Mouse (Mus musculus): ENCODE results near the gene Usp1.
"Not testable (repeated sequence)": the region's sequence is repeated elsewhere in the genome, so short reads cannot be mapped to it uniquely, and the experiment has no call there.

The Usp1 gene

DNA sequence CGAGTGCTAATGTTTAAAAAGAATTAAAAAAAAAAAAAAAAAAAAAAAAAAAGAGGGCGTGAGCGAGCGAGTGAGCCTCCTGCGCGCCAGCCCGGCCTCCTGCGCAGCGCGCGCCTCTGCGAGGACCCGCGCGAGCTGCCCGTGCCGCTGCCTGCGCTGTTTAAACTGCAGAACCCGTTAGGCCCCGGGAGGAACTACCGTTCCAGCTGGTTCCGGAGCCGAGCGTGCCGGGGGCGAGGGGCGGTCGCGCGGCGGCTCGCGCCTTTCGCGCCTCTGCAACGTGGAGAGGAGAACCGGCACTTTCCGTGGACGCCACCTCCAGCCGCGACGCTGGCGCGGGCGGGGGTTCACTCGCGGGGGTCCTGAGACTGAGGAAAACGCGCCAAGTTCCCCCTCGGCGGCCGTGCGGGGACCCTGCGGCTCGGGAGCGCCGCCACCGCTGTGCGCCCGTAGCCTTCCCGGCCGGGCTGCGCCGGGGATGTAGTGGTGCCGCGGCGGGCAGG lies at the start of gene Usp1:
Gene Usp1 (plus strand): TSS at position 243 of the 503 bp plus-strand sequence.
- no peak for DNase-seq (ENCODE audit: low read depth, low spot score)

DNA sequence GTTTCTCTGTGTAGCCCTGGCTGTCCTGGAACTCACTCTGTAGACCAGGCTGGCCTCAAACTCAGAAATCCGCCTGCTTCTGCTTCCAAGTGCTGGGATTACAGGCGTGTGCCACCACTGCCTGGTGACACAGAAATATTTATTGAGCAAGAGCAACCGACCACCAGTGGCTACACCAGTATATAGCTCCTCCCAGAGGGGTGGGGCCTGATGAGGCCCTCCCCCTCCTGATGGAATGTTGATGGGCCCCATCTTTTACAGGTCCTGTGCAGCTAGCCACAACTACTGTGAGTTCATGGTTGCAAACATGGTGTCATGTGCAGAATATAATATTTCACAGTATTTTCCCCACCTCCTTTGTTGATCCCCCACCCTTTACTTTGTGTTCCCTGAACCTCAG lies 40.9 kb upstream of the Usp1 start:
- no peak for DNase-seq (ENCODE audit: low read depth, low spot score)

DNA sequence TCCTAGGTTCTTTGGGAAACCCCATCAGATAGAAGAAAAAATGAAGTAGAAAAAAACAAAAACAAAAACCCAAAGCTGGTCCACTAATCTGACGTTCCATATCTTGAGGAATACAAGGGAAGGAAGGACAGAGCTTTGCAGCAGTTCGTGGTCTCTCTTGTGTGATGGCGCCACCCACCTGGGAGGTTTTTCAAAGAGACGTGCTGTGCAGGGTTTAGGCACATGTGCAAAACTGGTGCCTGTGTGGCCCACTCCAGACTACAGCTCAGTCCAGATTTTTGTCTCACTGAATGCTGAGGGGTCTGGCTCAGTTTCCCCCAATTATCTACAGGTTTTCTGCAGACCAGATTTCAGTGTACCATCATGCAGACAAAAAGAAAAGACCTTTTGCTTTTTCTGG lies 37.2 kb upstream of the Usp1 start:
- DNase-seq (ENCODE audit: low read depth, low spot score): no peak

GRCm38 (mm10) chr4:98887148-98887547 lies 36.5 kb upstream of the Usp1 start:
- peak; percentile 75 for DNase-seq (ENCODE audit: low read depth, low spot score)

GRCm38 (mm10) chr4:98910246-98910645 lies 13.4 kb upstream of the Usp1 start:
- no peak for DNase-seq (ENCODE audit: low read depth, low spot score)

GRCm38 (mm10) chr4:98917724-98918123 lies 5.9 kb upstream of the Usp1 start:
- no peak for DNase-seq (ENCODE audit: low read depth, low spot score)

GRCm38 (mm10) chr4:98918204-98918603 lies 5.4 kb upstream of the Usp1 start:
- no peak for DNase-seq (ENCODE audit: low read depth, low spot score)

DNA sequence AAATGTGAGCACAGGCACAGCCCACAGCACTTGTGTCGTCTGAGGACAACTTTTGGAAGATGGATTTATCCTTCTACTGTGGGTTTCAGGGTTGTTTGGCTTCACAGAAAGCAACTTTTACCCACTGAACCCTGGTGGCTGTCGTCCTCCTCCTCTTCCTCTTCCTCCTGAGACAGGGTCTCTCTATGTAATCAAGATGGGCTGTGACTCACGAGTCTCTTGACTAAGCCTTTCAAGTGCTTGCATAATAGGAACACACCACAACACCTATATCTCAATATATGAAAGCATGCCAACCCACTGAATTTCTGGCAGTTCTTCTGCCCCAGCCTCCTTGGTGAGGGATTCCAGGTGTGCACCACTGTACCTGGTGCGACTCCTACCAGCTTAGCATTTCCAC lies 2.7 kb upstream of the Usp1 start:
- DNase-seq (ENCODE audit: low read depth, low spot score): no peak

DNA sequence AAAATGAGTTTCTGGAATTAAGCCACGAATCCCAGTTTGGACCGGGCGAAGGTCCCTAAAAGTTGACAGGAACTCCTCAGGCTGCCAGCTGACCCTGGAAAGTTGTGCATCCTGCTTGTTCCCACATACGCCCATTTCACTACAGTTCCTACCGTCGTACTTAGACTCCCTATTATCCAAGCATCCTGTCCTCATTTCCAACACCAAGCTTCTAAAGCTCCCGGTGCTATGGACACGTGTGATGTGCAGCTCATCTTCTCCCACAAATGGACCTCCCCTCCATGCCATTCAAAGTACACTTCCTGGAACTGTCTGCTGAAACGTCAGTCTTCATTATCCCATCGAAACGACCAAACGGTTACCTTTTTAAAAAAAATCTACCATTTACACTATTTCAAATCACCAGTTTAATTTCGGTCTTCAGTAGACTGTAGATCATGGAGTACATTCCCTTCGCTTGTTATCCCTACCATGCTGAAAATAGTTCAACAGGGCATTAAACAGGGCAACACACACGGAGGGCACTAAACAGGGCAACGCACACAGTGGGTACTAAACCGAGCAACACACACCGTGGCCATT lies 1.5 kb upstream of the Usp1 start:
- DNase-seq (ENCODE audit: low read depth, low spot score): peak; percentile 33

- peak; percentile 99 for DNase-seq (ENCODE audit: low read depth, low spot score)
Measured at GRCm38 (mm10) chr4:98922643-98923567, 705 bp upstream of the Usp1 start.

DNA sequence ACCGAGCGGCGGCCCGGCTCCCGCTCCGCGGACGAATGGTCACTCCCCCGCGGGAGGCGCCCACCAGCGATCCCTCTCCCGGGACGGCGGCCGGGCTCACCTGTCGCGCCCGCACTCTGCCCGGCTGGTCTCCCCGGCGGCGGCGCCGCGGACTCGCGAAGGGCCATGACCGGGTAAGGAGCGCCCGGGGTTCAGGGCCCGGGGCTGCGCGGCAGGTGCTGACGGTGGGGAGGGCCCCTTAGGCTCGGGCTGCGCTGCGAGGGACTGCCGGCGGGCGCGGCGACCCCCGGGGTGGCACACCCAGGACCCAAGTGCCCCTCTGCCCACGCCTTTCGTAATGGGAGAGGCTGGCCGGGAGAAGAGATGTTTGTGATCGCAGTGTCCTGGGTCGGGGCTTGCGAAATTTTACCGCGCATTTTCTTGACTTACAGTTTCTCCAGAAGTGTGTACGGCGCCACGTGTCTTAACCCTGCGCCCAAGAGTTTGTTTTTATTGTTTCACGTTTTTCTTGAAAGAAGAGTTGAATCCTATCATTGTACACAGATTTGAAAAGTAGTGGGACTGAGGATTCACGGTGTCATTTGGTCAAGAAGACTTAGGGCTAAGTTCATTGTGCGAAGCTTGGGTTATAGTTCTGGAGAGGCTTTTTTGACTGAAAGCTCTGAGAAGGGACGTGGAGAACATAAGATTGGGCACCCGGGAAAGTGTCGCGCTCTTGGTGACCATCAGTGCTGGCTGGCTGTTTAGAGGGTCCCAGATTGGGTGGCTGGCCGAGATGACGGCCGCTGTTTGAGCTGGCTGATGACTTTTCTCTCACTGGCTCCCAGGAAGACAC lies 678 bp downstream of the Usp1 start:
- peak; percentile 53 for DNase-seq (ENCODE audit: low read depth, low spot score)

DNA sequence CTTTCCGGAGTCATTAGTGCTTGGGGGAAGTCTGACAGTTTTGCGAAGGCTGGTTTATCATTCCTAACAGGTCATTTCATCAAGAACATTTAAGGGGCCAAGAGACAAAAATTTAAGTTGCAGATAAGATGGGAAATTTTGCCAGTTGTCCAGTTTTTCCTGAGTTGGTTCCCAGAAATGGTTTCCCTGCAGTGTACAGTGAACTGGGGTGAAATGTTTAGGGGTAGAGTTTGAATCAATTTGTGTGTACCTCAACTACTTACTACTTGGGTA lies 1.2 kb downstream of the Usp1 start:
- peak; percentile 22 for DNase-seq (ENCODE audit: low read depth, low spot score)

GRCm38 (mm10) chr4:98925250-98925781 lies 1.7 kb downstream of the Usp1 start:
- peak; percentile 13 for DNase-seq (ENCODE audit: low read depth, low spot score)

GRCm38 (mm10) chr4:98936036-98936435 lies 12.4 kb downstream of the Usp1 start:
- no peak for DNase-seq (ENCODE audit: low read depth, low spot score)

GRCm38 (mm10) chr4:98938210-98938609 lies 14.6 kb downstream of the Usp1 start:
- not testable (repeated sequence) for DNase-seq (ENCODE audit: low read depth, low spot score)

DNA sequence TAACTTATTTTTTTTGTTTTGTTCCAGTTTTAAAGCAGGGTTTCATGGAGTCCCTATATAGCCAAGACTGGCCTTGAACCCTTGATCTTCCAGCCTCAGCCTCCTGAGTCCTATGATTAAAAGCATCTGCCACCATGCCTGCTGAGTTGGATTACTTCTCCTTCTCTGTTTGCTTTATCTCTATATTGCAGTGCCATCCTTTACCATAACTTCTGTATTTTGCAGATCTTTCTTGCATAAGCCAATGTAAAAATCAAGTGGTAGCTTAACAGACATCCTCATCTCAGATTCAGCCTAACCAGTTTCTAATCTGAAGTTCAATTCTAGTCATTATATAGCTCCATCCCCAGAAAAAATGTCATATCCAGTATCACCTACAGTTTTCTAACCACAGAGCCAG lies 27.0 kb downstream of the Usp1 start:
- DNase-seq (ENCODE audit: low read depth, low spot score): no peak

DNA sequence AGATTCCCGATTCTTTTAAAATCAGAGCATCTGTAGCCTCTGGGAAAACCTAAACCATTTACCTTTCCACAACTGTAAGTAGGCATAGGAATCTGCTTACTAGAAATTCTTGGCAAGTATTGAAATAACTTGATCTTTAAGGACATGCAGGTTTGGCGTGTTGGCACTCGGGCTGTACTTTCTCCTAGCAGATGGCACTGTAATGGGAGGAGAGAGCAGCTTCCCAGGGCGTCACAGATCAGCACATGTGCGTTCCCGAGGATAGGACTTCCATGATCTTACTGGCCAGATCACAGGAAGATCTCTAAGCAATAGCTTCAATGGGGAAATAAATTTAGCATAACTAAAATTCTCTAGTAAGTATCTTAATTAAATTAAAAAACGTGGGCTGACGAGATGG lies 32.4 kb downstream of the Usp1 start:
- DNase-seq (ENCODE audit: low read depth, low spot score): no peak

DNA sequence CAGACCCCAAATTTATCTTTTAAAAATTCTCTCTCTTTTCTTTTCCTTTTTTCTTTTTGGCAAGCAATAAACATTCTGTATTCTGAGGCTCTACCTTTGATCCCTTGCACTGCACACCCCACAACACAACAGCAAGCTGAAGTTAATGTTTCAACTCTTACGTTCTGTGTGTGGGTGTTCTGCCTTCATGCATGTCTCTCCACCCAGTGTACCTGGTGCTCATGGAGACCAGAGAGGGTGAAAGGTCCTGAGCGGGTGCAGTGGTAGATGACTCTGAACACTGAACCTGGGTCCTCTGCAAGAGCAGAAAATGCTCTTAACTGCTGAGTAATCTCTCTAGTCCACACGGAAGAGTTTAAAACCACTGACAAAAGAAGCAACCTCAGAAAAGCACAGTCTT lies 36.6 kb downstream of the Usp1 start:
- no peak for DNase-seq (ENCODE audit: low read depth, low spot score)

DNA sequence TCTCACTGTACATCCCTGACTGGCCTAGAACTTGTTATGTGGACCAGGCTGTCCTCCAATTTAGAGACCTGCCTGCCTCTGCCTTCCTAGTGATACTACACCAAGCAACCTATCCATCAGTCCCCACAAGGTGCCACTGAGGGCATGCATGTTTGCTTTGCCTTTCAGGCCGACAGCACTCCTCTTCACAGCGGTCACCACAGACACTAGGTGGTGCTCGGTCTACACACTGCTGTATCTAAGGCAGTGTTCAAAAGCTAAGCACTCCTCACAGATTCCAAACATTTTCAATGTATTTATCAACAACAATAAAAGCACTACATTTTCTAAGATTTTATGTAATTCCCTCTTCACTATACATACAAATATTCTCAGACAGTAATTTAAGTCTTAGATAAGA lies 46.3 kb downstream of the Usp1 start:
- no peak for DNase-seq (ENCODE audit: low read depth, low spot score)

DNA sequence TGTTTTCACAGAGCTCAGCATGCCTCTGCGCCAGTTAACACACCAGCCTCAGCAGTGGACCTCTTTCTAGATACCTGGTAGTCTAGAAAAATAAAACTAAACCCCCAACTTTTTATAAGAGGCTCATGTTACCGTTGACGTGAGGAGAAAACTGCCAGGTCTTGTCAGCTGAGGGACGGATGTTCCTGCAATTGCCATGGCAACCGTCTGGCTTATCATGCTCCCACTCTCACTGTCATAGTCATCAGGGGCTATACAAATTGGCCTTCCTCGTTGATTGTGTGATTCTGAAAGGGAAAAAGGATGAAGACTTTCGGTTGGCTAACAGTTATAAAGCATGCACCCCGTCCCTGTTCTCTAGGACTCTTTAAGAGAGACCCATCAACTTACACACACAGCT lies 52.1 kb downstream of the Usp1 start:
- no peak for DNase-seq (ENCODE audit: low read depth, low spot score)

GRCm38 (mm10) chr4:98978288-98978687 lies 54.7 kb downstream of the Usp1 start:
- DNase-seq (ENCODE audit: low read depth, low spot score): peak; percentile 19

DNA sequence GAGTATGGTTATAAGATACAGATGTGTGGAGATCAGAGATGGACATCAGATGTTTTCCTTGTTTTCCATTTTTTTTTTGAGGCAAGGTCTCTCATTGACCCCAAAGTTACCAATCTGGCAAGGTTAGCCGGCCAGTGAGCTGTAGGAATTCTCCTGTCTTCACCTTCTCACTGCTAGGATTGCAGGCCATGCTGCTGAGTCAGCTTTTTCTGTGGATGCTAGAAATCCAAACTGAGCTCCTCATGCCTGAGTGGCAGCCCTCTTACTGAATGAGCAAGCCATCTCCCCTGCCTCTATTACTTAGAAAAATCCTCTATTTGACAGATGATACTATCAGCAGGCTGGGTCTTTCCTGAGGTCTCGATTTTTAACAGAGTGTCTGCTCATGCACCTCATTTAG lies 55.1 kb downstream of the Usp1 start:
- DNase-seq (ENCODE audit: low read depth, low spot score): peak; percentile 17
